Mouse (Mus musculus) hindbrain, embryonic 12.5 days (tissue): ENCODE data around the gene Abca3. TPM values are rescaled to one million over a fixed set of nuclear protein-coding genes. Genes with fewer than 3 reads are reported as not detected.
"Not testable (repeated sequence)": the region's sequence is repeated elsewhere in the genome, so short reads cannot be mapped to it uniquely, and the experiment has no call there.

ENCODE experiments used
- ATAC-seq: fragments of 200-750 bp; cut with Nextera tagmentation; 2 replicates; pipeline ENCODE4 v1.8.0; 2017; ENCODE audit warnings: moderate TSS enrichment; ENCODE audit not compliant: low FRiP score
- H3K27ac ChIP-seq: fragments of 300-500 bp; sonication (generic); 2 replicates; pipeline ENCODE4 v1.5.1; 2016; ENCODE audit warnings: mild to moderate bottlenecking
- H3K27me3 ChIP-seq: fragments of 300-500 bp; sonication (generic); 2 replicates; pipeline ENCODE4 v1.6.1; 2016; ENCODE audit warnings: mild to moderate bottlenecking
- H3K36me3 ChIP-seq: fragments of 300-500 bp; sonication (generic); 2 replicates; pipeline ENCODE4 v1.6.1; 2016; ENCODE audit warnings: mild to moderate bottlenecking
- H3K4me1 ChIP-seq: fragments of 300-500 bp; sonication (generic); 2 replicates; pipeline ENCODE4 v1.6.1; 2016
- H3K4me2 ChIP-seq: fragments of 300-500 bp; sonication (generic); replicated peaks from 2 replicates; pipeline ENCODE4 v1.6.1; 2016; ENCODE audit warnings: mild to moderate bottlenecking
- H3K4me3 ChIP-seq: fragments of 300-500 bp; sonication (generic); 2 replicates; pipeline ENCODE4 v1.5.1; 2016; ENCODE audit warnings: mild to moderate bottlenecking
- H3K9ac ChIP-seq: fragments of 300-500 bp; sonication (generic); 2 replicates; pipeline ENCODE4 v1.6.1; 2016; ENCODE audit warnings: mild to moderate bottlenecking, moderate library complexity
- H3K9me3 ChIP-seq: fragments of 300-500 bp; sonication (generic); replicated peaks from 2 replicates; pipeline ENCODE4 v1.6.1; 2016; ENCODE audit warnings: mild to moderate bottlenecking
- WGBS: fragments of 180-500 bp; shearing (Covaris S2); methylation state at CpG from one replicate; pipeline ENCODE4 v1.1.7; 2016; 5-methylcytosine and 5-hydroxymethylcytosine counted together
- polyA plus RNA-seq: library from polyadenylated mRNA; unstranded; fragments of >200 nt; fragmentation: Nextera tagmentation; extraction: Ambion mirVana; gene quantifications from 2 replicates; pipeline ENCODE4 v1.2.1, GENCODE M21; 2016

The Abca3 gene
- polyA plus RNA-seq, 1 experiment from 2014 or later: 21.4 TPM

DNA sequence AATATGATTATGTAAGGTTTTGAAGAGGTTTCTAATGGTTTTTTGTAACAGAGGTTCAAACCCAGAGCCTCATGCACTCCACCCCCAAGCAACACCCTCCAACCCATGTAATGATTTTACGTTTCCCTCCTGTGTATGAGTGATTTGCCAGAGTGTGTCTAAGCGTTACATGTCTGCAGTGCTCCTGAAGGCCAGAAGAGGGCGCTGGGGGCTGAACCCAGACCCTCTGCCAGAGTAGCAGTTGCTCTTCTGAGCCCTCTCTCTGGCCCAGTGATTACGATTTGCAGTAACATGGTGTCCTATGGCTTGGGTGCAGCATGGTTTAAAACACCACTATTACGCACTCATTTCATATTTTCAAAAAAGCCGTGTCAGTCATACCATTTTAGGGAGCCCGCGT, 39.4 kb downstream of the Abca3 start:
- Histone ChIP-seq H3K9me3 (no peaks in the 10 kb centered on the region), H3K36me3 (peaks cover 36% of the 10 kb centered on the region), H3K27ac (no peak overlapping the region), H3K4me3 (no peak overlapping the region), H3K4me1 (no peaks in the 10 kb centered on the region), H3K4me2 (no peak overlapping the region), H3K9ac (no peak overlapping the region), H3K27me3 (no peaks in the 10 kb centered on the region)
- WGBS: 73% methylated on average over 8 of the region's 8 CpGs
- ATAC-seq: no peak

DNA sequence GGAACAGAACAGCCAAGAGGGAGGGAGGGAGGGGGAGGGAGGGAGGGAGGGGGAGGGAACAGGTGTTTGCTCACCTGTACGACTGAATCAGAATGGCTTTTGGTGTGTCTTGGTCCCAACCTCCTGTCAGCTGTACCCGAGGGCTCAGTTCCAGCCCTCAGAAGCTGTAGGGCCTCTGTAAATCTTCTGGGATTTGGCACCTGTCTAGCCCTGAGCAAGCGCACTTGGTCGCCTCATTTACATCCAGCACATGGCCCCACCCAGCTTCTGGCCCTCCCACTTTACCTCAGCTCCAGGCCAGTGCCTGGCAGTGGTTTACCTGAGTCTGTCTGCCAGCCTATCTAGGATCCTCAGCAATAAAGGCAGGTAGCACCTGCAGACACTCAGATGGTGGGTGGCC, 41.8 kb downstream of the Abca3 start:
- ATAC-seq: no peak
- peaks cover 35% of the 10 kb centered on the region for H3K36me3 ChIP-seq
- H3K4me3 ChIP-seq: no peak overlapping the region
- H3K4me1 ChIP-seq: no peaks in the 10 kb centered on the region
- H3K9ac ChIP-seq: no peak overlapping the region
- H3K9me3 ChIP-seq: no peaks in the 10 kb centered on the region
- no peak overlapping the region for H3K27ac ChIP-seq
- WGBS: 43% methylated on average over 4 of the region's 4 CpGs
- no peak overlapping the region for H3K4me2 ChIP-seq
- no peaks in the 10 kb centered on the region for H3K27me3 ChIP-seq

DNA sequence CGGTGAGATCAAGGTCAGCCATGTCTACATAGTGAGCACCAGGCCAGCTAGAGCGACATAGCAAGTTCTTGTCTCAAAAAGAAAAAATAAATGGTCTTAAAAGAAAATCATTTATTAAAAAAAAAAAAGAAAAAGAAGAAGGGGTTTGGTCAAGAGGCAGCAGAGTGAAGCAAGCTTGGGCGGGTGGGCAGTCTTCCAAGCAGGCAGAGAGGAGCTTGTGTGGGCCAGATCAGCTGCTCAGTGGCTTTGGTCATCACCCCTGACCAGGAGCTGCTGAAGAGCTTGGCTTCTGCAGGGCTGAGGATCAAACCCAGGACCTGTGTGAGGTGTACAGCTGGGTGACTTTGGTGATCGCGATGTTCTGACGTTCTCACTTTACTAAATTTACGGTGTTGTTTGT, 42.7 kb downstream of the Abca3 start:
- WGBS: 86% methylated on average over 7 of the region's 7 CpGs
- no peak overlapping the region for H3K27ac ChIP-seq
- no peak overlapping the region for H3K4me3 ChIP-seq
- H3K4me1 ChIP-seq: no peaks in the 10 kb centered on the region
- H3K4me2 ChIP-seq: no peak overlapping the region
- no peaks in the 10 kb centered on the region for H3K27me3 ChIP-seq
- H3K9ac ChIP-seq: no peak overlapping the region
- no peaks in the 10 kb centered on the region for H3K9me3 ChIP-seq
- ATAC-seq: no peak
- H3K36me3 ChIP-seq: peaks cover 38% of the 10 kb centered on the region

DNA sequence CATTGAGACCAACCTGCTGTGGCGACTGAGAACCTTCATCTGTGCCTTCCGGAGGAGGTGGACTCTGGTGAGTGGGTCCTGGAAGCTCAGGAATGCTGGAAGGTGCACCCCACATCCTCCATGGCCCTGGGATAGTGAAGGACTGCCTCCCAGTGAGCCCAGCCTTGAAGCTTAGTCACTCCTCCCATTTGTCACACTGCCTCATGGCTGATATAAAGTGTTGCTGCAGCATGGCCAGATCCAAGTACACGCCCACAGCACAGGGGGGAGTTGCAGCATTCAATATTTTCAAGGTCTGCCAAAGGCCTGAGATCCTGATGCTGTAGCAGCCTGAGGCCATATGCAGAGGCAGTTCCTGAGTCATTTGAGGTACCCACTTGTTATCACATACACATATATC, 50.6 kb downstream of the Abca3 start:
- 77% methylated on average over 3 of the region's 3 CpGs for WGBS
- H3K4me2 ChIP-seq: no peak overlapping the region
- no peak for ATAC-seq
- no peak overlapping the region for H3K9ac ChIP-seq
- no peaks in the 10 kb centered on the region for H3K9me3 ChIP-seq
- no peak overlapping the region for H3K4me3 ChIP-seq
- no peaks in the 10 kb centered on the region for H3K27me3 ChIP-seq
- H3K27ac ChIP-seq: no peak overlapping the region
- H3K36me3 ChIP-seq: peaks cover 82% of the 10 kb centered on the region
- no peaks in the 10 kb centered on the region for H3K4me1 ChIP-seq

GRCm38 (mm10) chr17:24407116-24407803, 55.5 kb downstream of the Abca3 start:
- ATAC-seq: no peak
- H3K27me3 ChIP-seq: no peaks in the 10 kb centered on the region
- H3K4me3 ChIP-seq: no peak overlapping the region
- no peaks in the 10 kb centered on the region for H3K4me1 ChIP-seq
- no peaks in the 10 kb centered on the region for H3K9me3 ChIP-seq
- no peak overlapping the region for H3K9ac ChIP-seq
- WGBS: 92% methylated on average over 12 of the region's 12 CpGs
- no peak overlapping the region for H3K27ac ChIP-seq
- H3K36me3 ChIP-seq: peaks cover 78% of the 10 kb centered on the region
- no peak overlapping the region for H3K4me2 ChIP-seq

DNA sequence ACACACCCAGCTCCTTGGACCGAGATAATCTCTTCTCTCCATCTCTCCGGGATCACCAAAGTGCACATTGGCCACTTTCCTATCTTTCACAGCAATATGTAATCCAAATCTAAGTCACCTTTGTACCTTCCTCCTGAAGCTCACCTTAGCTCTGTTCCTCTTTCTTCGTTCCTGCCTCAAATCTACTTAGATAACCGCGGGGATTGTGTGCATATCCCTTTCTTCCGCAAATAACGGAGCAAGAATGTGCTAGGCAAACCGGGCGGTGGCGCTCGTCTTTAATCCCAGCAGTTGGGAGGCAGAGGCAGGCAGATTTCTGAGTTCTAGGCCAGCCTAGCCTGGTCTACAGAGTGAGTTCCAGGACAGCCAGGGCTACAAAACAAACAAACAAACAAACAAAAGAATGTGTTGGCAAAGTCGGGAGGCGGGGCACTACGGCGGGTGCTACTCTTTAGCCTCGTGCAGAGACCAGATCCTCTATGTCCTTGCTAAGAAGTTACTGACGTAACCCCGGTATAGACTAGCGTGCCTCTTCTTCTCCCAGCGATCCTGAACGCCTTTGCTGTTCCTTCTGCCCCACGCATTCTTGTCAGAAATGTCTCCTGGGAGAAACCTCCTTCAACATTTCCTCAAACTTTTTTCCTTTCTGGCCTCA, 61.9 kb downstream of the Abca3 start:
- 36% methylated on average over 22 of the region's 22 CpGs for WGBS
- H3K27ac ChIP-seq: peak overlapping the region; percentile 94
- peak; percentile 21 for ATAC-seq
- H3K4me1 ChIP-seq: peaks cover 32% of the 10 kb centered on the region
- H3K4me2 ChIP-seq: peak overlapping the region; percentile 98
- peak overlapping the region; percentile 69 for H3K9ac ChIP-seq
- no peaks in the 10 kb centered on the region for H3K9me3 ChIP-seq
- H3K27me3 ChIP-seq: no peaks in the 10 kb centered on the region
- H3K36me3 ChIP-seq: peaks cover 45% of the 10 kb centered on the region
- H3K4me3 ChIP-seq: peak overlapping the region; percentile 87

GRCm38 (mm10) chr17:24414230-24414976, 62.7 kb downstream of the Abca3 start, which contains the start of gene Rnps1:
Rnps1 (plus strand) TSS chr17:24414565.
- peak; percentile 94 for ATAC-seq
- WGBS: under 1% methylated on average over 63 of the region's 64 CpGs
- H3K36me3 ChIP-seq: peaks cover 45% of the 10 kb centered on the region

GRCm38 (mm10) chr17:24415011-24415410, 63.3 kb downstream of the Abca3 start:
- H3K9me3 ChIP-seq: no peaks in the 10 kb centered on the region
- peaks cover 32% of the 10 kb centered on the region for H3K4me1 ChIP-seq
- peaks cover 45% of the 10 kb centered on the region for H3K36me3 ChIP-seq
- H3K9ac ChIP-seq: peak overlapping the region; percentile 87
- peak overlapping the region; percentile 98 for H3K4me2 ChIP-seq
- peak overlapping the region; percentile 94 for H3K27ac ChIP-seq
- WGBS: under 1% methylated on average over 21 of the region's 21 CpGs
- peak overlapping the region; percentile 87 for H3K4me3 ChIP-seq
- H3K27me3 ChIP-seq: no peaks in the 10 kb centered on the region
- peak; percentile 24 for ATAC-seq

More at GRCm38 (mm10) chr17:24414230-24414976, 62.7 kb downstream of the Abca3 start, which contains the start of gene Rnps1:
- H3K27me3 ChIP-seq: no peaks in the 10 kb centered on the region
- H3K27ac ChIP-seq: peak within 1 kb of the TSS; percentile 94
- peak within 1 kb of the TSS; percentile 98 for H3K4me2 ChIP-seq
- peak within 1 kb of the TSS; percentile 87 for H3K9ac ChIP-seq
- H3K4me3 ChIP-seq: peak within 1 kb of the TSS; percentile 87
- no peaks in the 10 kb centered on the region for H3K9me3 ChIP-seq
- H3K4me1 ChIP-seq: peaks cover 32% of the 10 kb centered on the region

DNA sequence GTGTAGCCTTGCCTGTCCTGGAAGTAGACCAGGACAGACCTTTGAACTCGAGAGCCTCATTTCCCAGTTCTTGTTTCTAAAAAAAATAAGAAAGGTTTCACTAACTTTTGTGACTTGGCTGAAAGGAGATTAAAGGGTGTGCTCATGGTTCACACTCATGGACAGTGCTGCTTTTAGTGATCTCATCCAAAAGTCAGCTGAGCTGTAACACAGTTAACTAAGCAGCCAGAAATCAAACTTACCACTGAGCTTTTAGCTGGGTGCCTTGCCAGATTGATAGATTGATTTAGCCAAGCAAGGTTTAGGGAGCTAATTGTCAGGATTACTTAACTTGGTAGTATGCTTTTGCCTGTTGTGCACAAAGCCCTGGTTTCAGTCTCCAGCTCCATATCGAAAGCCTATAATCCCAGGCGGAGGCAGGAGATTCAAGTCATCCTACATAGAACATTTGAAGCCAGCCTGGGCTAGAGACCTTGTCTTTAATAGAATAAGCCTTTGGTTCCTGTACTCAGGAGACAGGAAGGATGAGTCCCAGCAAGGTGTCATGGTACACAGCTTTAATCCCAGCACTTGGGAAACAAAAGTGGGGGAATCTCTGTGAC, 64.4 kb downstream of the Abca3 start:
- H3K4me2 ChIP-seq: peak overlapping the region; percentile 98
- H3K9ac ChIP-seq: peak overlapping the region; percentile 87
- H3K4me1 ChIP-seq: peaks cover 32% of the 10 kb centered on the region
- H3K9me3 ChIP-seq: no peaks in the 10 kb centered on the region
- no peak overlapping the region for H3K27ac ChIP-seq
- H3K27me3 ChIP-seq: no peaks in the 10 kb centered on the region
- H3K36me3 ChIP-seq: peaks cover 51% of the 10 kb centered on the region
- no peak for ATAC-seq
- 92% methylated on average over 3 of the region's 3 CpGs for WGBS
- peak overlapping the region; percentile 87 for H3K4me3 ChIP-seq

DNA sequence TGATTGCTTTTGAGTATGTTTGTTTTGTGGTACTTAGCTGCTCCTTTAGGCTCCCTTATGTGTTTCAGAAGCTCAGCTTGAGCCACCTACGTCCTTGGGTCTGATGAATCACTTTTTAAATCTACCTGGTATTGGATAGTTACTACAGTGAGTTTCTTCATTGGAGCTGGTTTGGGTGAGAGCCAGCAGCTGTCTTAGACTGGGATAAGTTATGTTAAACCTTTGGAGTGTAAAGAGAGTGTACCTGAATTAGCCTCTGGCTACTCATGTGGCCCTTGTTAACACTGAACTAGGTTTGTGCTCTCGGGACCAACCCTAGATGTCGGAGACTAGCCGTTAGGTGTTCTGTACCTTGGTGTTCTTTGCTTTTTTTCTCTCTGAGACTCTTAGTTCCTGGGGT, 71.4 kb downstream of the Abca3 start:
- Histone ChIP-seq H3K36me3 (peaks cover 72% of the 10 kb centered on the region), H3K4me1 (peaks cover 4% of the 10 kb centered on the region), H3K27ac (no peak overlapping the region), H3K4me3 (no peak overlapping the region), H3K9me3 (no peaks in the 10 kb centered on the region), H3K4me2 (no peak overlapping the region), H3K9ac (no peak overlapping the region), H3K27me3 (no peaks in the 10 kb centered on the region)
- no peak for ATAC-seq
- 94% methylated on average over 4 of the region's 4 CpGs for WGBS

- no peak for ATAC-seq
- no peak overlapping the region for H3K4me3 ChIP-seq
- H3K27ac ChIP-seq: no peak overlapping the region
- H3K36me3 ChIP-seq: peaks cover 58% of the 10 kb centered on the region
- no peaks in the 10 kb centered on the region for H3K27me3 ChIP-seq
- H3K9me3 ChIP-seq: no peaks in the 10 kb centered on the region
- H3K4me2 ChIP-seq: no peak overlapping the region
- 94% methylated on average over 5 of the region's 5 CpGs for WGBS
- no peak overlapping the region for H3K9ac ChIP-seq
- peaks cover 4% of the 10 kb centered on the region for H3K4me1 ChIP-seq
Observed at GRCm38 (mm10) chr17:24424489-24424888, 72.7 kb downstream of the Abca3 start.

DNA sequence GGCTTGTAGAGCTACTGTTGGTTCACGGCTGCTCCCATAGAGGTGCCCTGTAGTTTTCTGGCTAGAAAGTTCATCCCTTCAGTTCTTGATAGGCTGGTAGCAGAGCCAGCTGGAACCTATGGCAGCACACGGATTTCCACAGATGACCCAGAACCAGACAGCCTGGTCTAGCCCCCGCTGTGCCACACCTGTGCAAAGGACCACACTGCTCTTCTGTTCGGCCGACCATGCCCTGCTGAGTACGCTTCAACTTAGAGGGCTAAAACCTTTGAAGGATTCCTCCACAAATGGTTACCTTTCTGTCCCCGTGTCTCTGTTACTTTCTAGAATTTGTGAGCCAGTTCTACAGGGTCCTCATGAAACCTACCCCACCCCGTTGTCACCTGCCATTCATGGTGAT, 73.6 kb downstream of the Abca3 start:
- H3K9ac ChIP-seq, H3K4me2 ChIP-seq, H3K27ac ChIP-seq, ATAC-seq, H3K4me3 ChIP-seq, H3K4me1 ChIP-seq, H3K27me3 ChIP-seq, H3K9me3 ChIP-seq: not testable (repeated sequence)
- peaks cover 49% of the 10 kb centered on the region for H3K36me3 ChIP-seq
- WGBS: 92% methylated on average over 6 of the region's 8 CpGs
